Mouse (Mus musculus) gastrocnemius, adult 2 months (tissue): Measurements from ENCODE around the gene Cpvl. TPM values are rescaled to one million over a fixed set of nuclear protein-coding genes. Genes with fewer than 3 reads are reported as not detected.

ENCODE experiments used
- DNase-seq: peaks from one replicate; pipeline ENCODE4 v3.0.0; 2022
- H3K27ac ChIP-seq: fragments of 200-600 bp; 2 replicates; pipeline ENCODE4 v1.8.1; 2022; ENCODE audit warnings: mild to moderate bottlenecking
- H3K4me3 ChIP-seq: fragments of 200-600 bp; 2 replicates; pipeline ENCODE4 v1.8.1; 2022; ENCODE audit warnings: mild to moderate bottlenecking, moderate library complexity
- CTCF ChIP-seq: fragments of 200-600 bp; IDR thresholded peaks from 2 replicates; pipeline ENCODE4 v1.8.1; 2022; ENCODE audit warnings: antibody characterized with exemption, mild to moderate bottlenecking, moderate library complexity
- intact Hi-C: fragments of 180-260 bp; cut with DNase I; formaldehyde crosslinking; loops from one replicate; pipeline ENCODE4 v1.15.1; 2025
- total RNA-seq, 2 experiments: library from RNA; stranded (reverse); gene quantifications; 2 replicates each; pipeline ENCODE4 v1.2.3; 2021

Gene Cpvl
- total RNA-seq, 2 experiments from 2014 or later: not detected

DNA sequence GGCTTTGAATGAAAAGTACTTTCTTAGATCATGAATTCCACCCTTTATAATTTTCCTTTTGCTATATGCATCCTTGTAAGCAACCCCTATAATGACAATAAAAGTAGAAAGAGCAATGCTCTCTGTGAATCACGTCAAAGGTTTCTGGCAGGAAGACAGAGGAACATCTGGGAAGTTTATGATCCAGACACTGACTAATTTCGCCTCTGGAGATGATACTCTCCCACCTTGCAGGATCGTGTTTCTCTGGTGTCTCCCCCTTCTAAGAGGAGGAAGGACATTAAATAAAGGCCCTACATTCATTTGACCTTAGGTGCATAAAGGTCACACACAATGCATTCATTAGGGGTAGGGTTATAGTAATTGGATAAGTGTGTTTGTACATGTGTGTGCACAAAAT lies 87.4 kb downstream of the Cpvl start:
- intact Hi-C loops: no loop called here
- DNase-seq: no peak
- H3K4me3 ChIP-seq: no peak overlapping the region
- TF ChIP-seq CTCF: no peak
- H3K27ac ChIP-seq: no peak overlapping the region

DNA sequence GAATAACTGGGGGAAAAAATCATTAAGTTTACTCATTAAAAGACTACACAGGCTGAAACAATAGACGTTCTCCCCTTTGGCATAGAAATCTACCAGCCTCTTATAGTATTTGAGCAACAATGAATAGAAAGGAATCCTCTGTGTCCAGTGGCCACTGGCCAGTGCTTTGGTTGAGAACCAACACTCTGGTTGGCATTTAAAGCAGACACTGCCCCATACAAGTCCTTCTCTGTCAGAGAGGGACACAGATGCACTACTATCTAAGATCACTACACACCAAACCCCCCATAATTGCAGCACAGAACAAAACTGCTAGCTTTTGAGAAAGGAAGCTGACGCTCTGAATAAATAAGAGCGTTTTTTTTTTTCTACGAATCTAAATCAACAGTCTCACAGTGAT lies 93.5 kb downstream of the Cpvl start:
- no peak for TF ChIP-seq CTCF
- intact Hi-C loops: no loop called here
- H3K27ac ChIP-seq: peak overlapping the region; percentile 35; the same call in 1 of the 2 replicates
- no peak overlapping the region for H3K4me3 ChIP-seq
- DNase-seq: no peak

DNA sequence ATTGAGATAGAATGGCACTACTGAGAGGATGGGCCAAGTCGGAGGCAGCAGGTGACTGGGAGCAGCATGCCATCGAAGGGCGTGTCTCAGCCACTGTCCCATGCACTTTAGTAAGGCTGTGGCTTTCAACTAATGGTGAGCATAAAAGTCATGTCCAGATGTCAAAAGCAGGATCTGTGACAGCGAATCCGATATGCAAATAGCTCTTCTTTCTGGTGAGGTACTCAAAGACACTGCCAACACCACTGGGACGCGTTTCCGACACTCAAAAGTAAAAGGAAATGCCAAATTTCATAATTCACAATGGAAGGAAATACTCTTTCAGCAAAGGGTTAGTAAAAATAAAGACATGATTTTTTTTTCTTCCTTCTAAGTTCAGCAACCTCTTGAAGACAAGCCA lies 94.0 kb downstream of the Cpvl start:
- no peak for DNase-seq
- intact Hi-C loops: no loop called here
- peak overlapping the region; percentile 35; the same call in 1 of the 2 replicates for H3K27ac ChIP-seq
- H3K4me3 ChIP-seq: no peak overlapping the region
- no peak for TF ChIP-seq CTCF

DNA sequence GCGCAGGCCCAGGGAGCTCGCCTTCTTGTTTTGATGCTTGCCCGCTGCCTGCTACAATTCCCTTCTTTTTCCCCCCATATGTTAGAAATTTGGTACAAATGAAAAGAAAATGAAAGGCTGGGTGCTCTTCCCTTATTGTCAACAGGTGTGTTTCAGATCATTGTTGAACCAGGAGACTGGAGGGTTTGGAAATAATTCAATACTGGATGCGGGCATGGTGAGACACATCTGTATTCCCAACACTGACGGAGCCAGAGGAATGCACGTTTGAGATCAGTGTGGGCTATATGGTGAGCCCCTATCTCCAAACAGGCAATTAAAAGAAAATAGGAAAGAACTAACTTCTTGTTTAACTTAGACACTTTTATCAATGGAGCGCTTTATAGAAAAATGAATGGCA lies 95.1 kb downstream of the Cpvl start:
- intact Hi-C loops: no loop called here
- no peak for DNase-seq
- no peak overlapping the region for H3K4me3 ChIP-seq
- H3K27ac ChIP-seq: no peak overlapping the region
- TF ChIP-seq CTCF: no peak

DNA sequence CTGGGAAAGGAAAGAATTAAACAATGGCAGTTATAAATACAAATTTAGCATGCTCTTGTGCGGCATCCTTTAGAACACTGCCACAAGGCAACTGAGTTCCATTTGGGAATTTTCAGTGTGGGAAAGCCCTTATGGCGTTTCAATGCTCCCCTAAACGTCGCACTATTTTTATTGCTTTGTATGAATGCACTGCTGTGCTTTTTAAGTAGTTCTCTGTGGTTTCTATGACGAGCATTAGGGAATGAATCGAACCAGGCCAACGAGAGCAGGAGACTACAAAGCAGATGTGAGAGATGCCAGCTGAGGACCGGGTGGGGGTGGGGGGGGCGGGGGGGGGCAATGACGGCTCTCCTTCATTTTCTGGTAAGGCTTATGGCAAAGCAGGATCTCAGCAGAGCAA lies 96.8 kb downstream of the Cpvl start:
- no peak overlapping the region for H3K4me3 ChIP-seq
- intact Hi-C loops: no loop called here
- no peak for TF ChIP-seq CTCF
- H3K27ac ChIP-seq: peak overlapping the region; percentile 82; the same call in 1 of the 2 replicates
- DNase-seq: no peak

DNA sequence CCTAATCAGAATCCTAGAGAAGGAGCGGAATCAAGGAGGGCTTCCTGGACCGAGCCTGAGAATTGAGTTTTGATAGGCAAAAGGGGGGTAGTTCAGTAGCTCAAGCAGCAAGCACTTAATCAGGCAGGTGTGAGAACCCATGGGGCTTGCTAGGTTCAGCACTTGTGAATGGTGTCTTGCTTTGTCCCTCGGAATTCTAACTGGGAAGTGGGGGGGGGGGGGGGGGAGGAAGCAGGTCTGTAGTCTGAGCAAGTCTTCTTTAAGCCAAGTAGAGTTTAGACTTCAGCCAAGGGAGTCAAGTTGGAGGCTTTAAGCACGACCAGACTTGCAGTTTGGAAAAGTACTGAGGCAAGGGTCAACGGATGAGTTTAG lies 97.2 kb downstream of the Cpvl start:
- DNase-seq: no peak
- TF ChIP-seq CTCF: no peak
- intact Hi-C loops: no loop called here
- Histone ChIP-seq H3K27ac (peak overlapping the region; percentile 82), H3K4me3 (peak overlapping the region; percentile 49)

DNA sequence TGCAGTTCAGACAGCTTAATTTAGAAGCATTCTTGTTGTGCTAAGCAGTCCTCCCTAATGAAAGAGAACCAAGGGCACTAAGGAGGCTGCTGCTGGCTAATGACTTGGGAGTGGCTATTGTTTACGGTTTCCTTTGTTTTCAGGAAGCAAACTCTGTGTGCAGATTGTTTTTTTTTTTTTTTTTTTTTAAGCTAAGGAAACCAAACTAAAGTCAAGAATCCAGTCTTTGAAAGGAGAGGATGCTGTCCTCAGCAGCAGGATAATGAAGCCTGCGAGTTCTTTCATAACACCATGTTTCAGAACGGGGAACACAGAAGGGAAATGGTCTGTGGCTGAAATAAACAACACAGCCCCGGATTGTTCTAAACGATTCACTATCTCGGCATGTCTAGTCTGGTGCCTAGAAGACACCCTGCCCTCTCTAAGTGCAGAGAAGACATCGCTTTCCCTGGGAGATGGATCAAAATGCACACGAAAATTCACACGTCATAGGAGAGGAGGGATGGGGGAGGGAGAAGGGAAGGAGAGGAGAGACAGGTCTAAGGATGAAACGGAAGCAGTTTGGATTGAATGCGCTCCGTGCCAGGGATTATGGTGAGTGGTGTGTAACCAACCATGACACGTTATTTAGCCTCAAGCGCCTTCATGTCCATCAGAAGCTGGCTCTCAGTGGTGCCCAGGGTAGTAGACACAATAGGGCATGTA lies 97.8 kb downstream of the Cpvl start:
- H3K4me3 ChIP-seq: peak overlapping the region; percentile 49
- H3K27ac ChIP-seq: peak overlapping the region; percentile 82
- intact Hi-C loops: no loop called here
- TF ChIP-seq CTCF: no peak
- DNase-seq: no peak

DNA sequence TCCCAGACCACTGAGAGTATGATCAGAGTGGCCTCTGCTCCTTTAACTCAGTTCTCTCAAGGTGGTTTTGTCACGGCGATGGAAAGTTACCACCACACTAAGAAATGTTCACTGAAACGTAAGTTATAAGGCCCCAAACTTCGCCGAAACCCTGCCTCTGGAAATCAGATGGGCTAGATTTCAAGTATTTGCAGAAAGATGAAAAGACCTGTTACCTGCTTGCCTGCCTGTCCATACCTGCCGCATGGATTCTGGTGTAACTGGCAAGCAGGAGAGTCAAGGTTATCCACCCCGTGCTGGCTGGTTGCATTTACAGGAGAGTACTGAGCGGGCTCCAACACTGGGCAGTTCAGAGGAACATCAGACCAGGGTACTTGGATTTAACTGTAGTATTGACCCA lies 98.9 kb downstream of the Cpvl start:
- no peak for TF ChIP-seq CTCF
- Histone ChIP-seq H3K4me3 (no peak overlapping the region), H3K27ac (peak overlapping the region; percentile 64)
- intact Hi-C loops: loop anchor here (2.0 kb wide), 1 partner anchor 77 kb away; no protein-coding TSS in a partner anchor
- DNase-seq: no peak

DNA sequence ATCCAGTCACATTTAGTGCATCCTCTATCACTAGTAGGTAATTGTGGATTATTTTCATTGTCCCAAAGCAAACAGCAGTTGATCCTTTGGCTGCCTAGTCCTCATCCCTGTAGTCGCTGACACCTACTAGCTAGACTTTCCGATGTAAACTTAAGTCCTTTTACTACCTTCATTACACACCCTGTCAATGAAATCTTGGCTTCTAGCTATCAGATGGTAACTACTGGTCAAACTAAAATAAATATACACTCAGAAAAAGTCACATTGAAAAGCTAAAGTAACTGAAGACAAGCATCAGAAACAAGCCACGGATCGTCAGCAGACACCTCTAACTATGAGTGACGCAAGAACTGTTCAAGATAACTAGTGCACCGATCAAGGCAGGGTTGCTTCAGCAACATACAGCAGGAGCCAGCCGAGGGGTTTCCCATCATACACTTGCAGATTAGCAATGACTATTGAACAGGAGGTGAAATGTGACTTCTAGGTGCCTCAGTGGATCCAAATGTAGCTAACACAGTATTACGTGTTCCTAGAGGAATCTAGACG lies 103.5 kb downstream of the Cpvl start:
- intact Hi-C loops: loop anchor here (5.0 kb wide), 1 partner anchor 93 kb away; no protein-coding TSS in a partner anchor
- no peak overlapping the region for H3K27ac ChIP-seq
- DNase-seq: no peak
- TF ChIP-seq CTCF: no peak
- H3K4me3 ChIP-seq: no peak overlapping the region

DNA sequence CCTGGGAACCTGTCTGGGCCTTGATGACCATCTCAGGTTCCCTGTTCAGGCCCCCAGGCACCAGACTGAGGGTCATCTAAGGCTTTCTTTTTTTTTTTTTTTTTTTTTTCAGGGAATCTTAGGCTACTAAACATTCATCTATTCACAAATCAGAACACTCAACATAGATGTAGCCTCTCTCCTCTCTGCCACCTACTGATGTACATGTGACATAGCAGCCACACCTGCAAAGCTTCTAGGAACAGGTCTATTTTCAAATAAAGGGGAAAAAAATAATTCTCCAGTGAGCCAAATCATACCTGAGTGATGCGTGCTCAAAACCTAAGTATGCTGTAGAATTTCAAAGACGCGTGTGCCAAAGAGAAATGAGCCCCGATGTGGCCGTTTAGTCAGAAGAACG lies 106.6 kb downstream of the Cpvl start:
- intact Hi-C loops: loop anchor here (5.0 kb wide), 1 partner anchor 90 kb away; no protein-coding TSS in a partner anchor
- peak; percentile 57 for TF ChIP-seq CTCF
- DNase-seq: no peak
- H3K4me3 ChIP-seq: no peak overlapping the region
- no peak overlapping the region for H3K27ac ChIP-seq

DNA sequence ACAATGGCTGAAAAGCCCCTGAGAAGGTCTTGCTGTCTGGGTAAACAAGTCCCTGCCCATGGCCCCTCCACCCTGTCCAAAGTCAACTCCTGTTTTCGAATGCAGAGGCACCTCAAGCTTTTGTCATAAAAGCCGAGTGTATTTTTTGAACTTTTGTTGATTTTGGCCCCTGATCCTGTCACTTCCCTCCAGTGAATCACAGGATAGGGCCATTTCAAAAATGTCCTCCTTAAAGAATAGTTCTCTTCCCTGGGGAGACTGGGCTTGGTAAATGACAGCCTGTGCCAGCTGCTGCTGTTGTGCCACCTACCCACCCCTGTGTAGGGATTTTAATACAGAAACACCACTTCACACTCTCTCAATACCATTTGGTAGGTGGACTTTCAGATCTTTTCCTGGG lies 115.5 kb downstream of the Cpvl start:
- DNase-seq: no peak
- TF ChIP-seq CTCF: no peak
- Histone ChIP-seq H3K27ac (peak overlapping the region; percentile 24; the same call in 1 of the 2 replicates), H3K4me3 (no peak overlapping the region)
- intact Hi-C loops: no loop called here

DNA sequence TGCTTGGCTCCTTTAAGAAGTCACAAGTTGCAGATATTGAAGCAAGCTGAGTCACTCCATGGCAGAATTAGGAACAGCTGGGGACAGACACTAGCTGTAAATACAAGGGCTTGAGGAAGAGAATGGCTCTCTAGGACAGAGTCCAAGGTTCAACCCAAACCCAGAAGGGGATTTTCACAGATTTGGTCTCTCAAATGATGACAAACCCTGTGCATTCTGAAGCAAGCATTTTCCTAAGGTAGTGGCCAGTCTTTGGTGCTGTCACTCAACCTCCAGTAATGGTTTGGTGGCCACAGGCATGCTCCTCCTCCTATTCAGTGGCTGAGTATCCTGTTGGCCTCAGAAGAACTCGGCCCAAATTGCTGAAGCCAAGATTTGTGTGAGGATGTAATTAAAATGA lies 119.4 kb downstream of the Cpvl start:
- Histone ChIP-seq H3K4me3 (no peak overlapping the region), H3K27ac (peak overlapping the region; percentile 51)
- intact Hi-C loops: no loop called here
- TF ChIP-seq CTCF: no peak
- no peak for DNase-seq

DNA sequence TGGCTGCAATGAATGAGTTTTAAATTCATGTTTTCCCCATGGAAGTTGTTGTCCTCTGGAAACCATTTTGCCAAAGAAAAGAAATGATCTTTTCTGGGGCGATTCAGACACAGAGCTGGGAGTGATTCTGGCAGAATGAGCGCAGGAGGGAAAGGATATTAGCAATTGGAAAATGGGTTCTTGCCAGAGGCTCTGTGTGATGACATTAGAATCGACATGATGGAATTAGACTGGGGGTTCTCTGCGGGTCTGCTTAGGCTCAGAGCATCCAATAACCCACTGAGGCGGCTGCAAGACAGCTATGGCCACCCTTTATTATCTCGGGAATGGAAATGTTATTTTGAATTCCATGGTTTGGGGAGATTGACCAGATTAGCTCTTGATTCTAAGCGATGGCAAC lies 120.6 kb downstream of the Cpvl start:
- peak overlapping the region; percentile 57 for H3K27ac ChIP-seq
- intact Hi-C loops: no loop called here
- DNase-seq: no peak
- no peak overlapping the region for H3K4me3 ChIP-seq
- no peak for TF ChIP-seq CTCF

DNA sequence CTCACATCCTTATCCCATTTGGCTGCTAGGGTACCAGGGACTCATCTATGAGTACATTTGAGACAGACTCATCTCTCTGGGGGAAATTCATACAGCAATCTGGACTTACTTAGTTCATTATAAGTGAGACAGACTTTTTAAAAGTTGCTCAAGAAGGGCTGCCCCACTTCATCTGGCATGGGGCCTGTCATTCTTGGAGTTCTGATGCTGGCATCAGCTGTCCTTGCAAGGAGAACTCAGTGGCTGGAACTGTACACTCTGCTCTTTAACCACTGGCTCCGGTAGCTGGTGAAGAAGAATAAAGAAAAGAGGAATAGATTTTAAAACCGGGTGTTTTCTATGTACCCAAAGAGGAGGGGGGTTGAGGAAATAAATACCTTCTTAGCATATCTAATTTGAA lies 121.7 kb downstream of the Cpvl start:
- DNase-seq: peak; percentile 55
- Histone ChIP-seq H3K27ac (peak overlapping the region; percentile 28; the same call in 1 of the 2 replicates), H3K4me3 (no peak overlapping the region)
- TF ChIP-seq CTCF: no peak
- intact Hi-C loops: no loop called here
